Mouse (Mus musculus): ENCODE measurements around the gene Dapp1. TPM values are rescaled to one million over a fixed set of nuclear protein-coding genes. Genes with fewer than 3 reads are reported as not detected.

Dapp1 gene
- polyA plus RNA-seq (2012; fragmentation: generic; extraction: Trizol), result 0.16 TPM

DNA sequence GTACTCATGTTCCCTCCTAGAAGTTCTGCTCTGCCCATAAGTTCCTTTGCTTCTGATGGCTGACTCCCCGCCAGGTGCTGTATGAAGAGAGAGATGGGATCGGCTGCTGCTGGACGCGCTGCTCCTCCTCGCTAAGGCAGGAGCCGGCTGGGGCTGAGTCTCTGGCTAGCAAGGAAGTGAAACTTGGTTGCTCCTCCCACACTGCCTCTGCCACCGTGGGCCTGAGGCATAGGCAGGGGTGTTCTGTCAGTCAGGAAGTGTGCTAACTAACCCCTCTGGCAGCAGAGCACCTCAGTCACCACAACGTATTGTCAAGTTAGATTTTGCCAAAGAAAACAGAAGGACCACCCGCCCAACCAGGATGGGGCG lies at the start of gene Dapp1:
TSS of gene Dapp1 (minus strand) at position 164 of the 369 bp plus-strand sequence.
- Histone ChIP-seq H3K4me3 (no peak within 1 kb of the TSS), H3ac (ENCODE audit: control insufficient read depth, insufficient read length) (no peak within 1 kb of the TSS), H3K27me3 (ENCODE audit: control insufficient read depth, insufficient read depth, insufficient read length) (no peaks in the 10 kb centered on the region), H3K36me3 (ENCODE audit: control insufficient read depth, insufficient read depth) (no peaks in the 10 kb centered on the region), H3K79me2 (ENCODE audit: control insufficient read depth, insufficient read depth) (no peaks in the 10 kb centered on the region), H3K4me2 (ENCODE audit: low read depth) (peak within 1 kb of the TSS; percentile 30)
- TF ChIP-seq MYOG (IDR thresholded peaks at IDR 0.05; ENCODE audit: control insufficient read depth in 1 of 3, insufficient read depth in 1 of 3, insufficient read length in 2 of 3, low read depth in 2 of 3) (no peak), USF1 (IDR thresholded peaks at IDR 0.05; ENCODE audit: low read depth) (no peak), POLR2A (IDR thresholded peaks at IDR 0.05; ENCODE audit: insufficient read length, low read depth) (no peak), MYOD1 (IDR thresholded peaks at IDR 0.05; ENCODE audit: control insufficient read depth in 1 of 3, insufficient read length in 2 of 3, low read depth in 2 of 3) (no peak), MAX (IDR thresholded peaks at IDR 0.05; ENCODE audit: low read depth) (no peak), SRF (IDR thresholded peaks at IDR 0.05; ENCODE audit: control insufficient read depth, insufficient read length, low read depth) (no peak), CEBPB (IDR thresholded peaks at IDR 0.05; ENCODE audit: insufficient read depth, poor library complexity, severe bottlenecking) (no peak), E2F4 (IDR thresholded peaks at IDR 0.05; ENCODE audit: insufficient read depth) (no peak), TCF12 (IDR thresholded peaks at IDR 0.05; ENCODE audit: insufficient read depth, poor library complexity, severe bottlenecking) (no peak), POLR2AphosphoS2 (IDR thresholded peaks at IDR 0.05; ENCODE audit: insufficient read length, low read depth) (no peak), TCF3 (IDR thresholded peaks at IDR 0.05; ENCODE audit: insufficient read length, low read depth) (no peak), REST (IDR thresholded peaks at IDR 0.05; ENCODE audit: insufficient read depth, insufficient read length) (no peak)

DNA sequence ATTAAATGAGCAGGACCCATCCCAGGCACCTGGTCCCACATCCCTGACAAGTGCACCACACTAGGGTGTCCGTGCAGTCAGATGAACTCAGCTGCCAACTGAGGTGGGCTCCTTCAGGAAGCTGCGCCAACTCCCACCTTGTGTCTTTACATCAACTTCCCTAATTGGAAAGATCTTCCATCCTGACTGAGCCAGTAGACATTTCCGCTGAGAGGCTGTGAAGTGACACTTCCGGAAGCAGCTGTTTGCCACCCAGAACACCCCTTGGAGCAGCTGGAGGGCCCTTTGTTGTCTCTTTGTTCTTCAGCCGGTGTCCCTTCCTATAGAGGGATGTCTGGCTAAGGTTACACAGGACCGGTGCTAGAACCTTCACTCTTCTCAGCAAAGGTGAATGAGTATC lies 49.2 kb upstream of the Dapp1 start:
- Histone ChIP-seq H3ac (ENCODE audit: control insufficient read depth, insufficient read length) (no peak overlapping the region), H3K4me2 (ENCODE audit: low read depth) (no peak overlapping the region), H3K27me3 (ENCODE audit: control insufficient read depth, insufficient read depth, insufficient read length) (no peaks in the 10 kb centered on the region), H3K79me2 (ENCODE audit: control insufficient read depth, insufficient read depth) (no peaks in the 10 kb centered on the region), H3K36me3 (ENCODE audit: control insufficient read depth, insufficient read depth) (no peaks in the 10 kb centered on the region), H3K4me3 (no peak overlapping the region)
- TF ChIP-seq USF1 (IDR thresholded peaks at IDR 0.05; ENCODE audit: low read depth), result no peak
- no peak for TF ChIP-seq MAX (IDR thresholded peaks at IDR 0.05; ENCODE audit: low read depth)
- no peak for TF ChIP-seq MYOG (IDR thresholded peaks at IDR 0.05; ENCODE audit: control insufficient read depth in 1 of 3, insufficient read depth in 1 of 3, insufficient read length in 2 of 3, low read depth in 2 of 3)
- TF ChIP-seq POLR2AphosphoS2 (IDR thresholded peaks at IDR 0.05; ENCODE audit: insufficient read length, low read depth), result no peak
- TF ChIP-seq SRF (IDR thresholded peaks at IDR 0.05; ENCODE audit: control insufficient read depth, insufficient read length, low read depth), result no peak
- no peak for TF ChIP-seq TCF3 (IDR thresholded peaks at IDR 0.05; ENCODE audit: insufficient read length, low read depth)
- no peak for TF ChIP-seq TCF12 (IDR thresholded peaks at IDR 0.05; ENCODE audit: insufficient read depth, poor library complexity, severe bottlenecking)
- TF ChIP-seq REST (IDR thresholded peaks at IDR 0.05; ENCODE audit: insufficient read depth, insufficient read length), result no peak
- TF ChIP-seq POLR2A (IDR thresholded peaks at IDR 0.05; ENCODE audit: insufficient read length, low read depth), result no peak

DNA sequence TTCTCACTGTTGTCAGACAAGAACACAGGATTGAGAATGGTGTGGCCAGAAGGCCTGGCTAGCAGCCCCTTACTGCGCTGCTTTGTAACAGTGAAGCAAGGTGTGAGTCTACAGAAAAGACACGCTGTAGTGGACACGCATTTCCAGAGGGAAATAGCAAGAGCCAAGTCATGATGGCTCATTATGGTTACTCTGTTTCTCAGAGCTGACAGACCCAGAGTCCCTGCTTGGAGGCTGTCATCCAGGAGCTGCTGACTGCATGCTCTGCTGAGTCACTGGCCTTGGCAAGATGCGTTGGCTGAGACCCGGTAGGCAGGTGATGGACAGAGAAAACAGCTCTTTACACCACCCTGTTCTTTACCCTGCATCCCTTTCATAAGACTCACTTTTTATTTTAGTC lies 48.0 kb upstream of the Dapp1 start:
- no peaks in the 10 kb centered on the region for H3K36me3 ChIP-seq (ENCODE audit: control insufficient read depth, insufficient read depth)
- H3K4me2 ChIP-seq (ENCODE audit: low read depth), result no peak overlapping the region
- no peaks in the 10 kb centered on the region for H3K79me2 ChIP-seq (ENCODE audit: control insufficient read depth, insufficient read depth)
- H3K4me3 ChIP-seq, result no peak overlapping the region
- no peaks in the 10 kb centered on the region for H3K27me3 ChIP-seq (ENCODE audit: control insufficient read depth, insufficient read depth, insufficient read length)
- no peak for TF ChIP-seq POLR2A (IDR thresholded peaks at IDR 0.05; ENCODE audit: insufficient read length, low read depth)
- no peak for TF ChIP-seq SRF (IDR thresholded peaks at IDR 0.05; ENCODE audit: control insufficient read depth, insufficient read length, low read depth)
- no peak for TF ChIP-seq CEBPB (IDR thresholded peaks at IDR 0.05; ENCODE audit: insufficient read depth, poor library complexity, severe bottlenecking)
- TF ChIP-seq MYOD1 (IDR thresholded peaks at IDR 0.05; ENCODE audit: control insufficient read depth in 1 of 3, insufficient read length in 2 of 3, low read depth in 2 of 3), result peak in 1 of 3 experiments; percentile 32
- no peak overlapping the region for H3ac ChIP-seq (ENCODE audit: control insufficient read depth, insufficient read length)

- Histone ChIP-seq H3K36me3 (ENCODE audit: control insufficient read depth, insufficient read depth) (no peaks in the 10 kb centered on the region), H3K79me2 (ENCODE audit: control insufficient read depth, insufficient read depth) (no peaks in the 10 kb centered on the region), H3ac (ENCODE audit: control insufficient read depth, insufficient read length) (no peak overlapping the region), H3K4me3 (no peak overlapping the region), H3K4me2 (ENCODE audit: low read depth) (no peak overlapping the region), H3K27me3 (ENCODE audit: control insufficient read depth, insufficient read depth, insufficient read length) (no peaks in the 10 kb centered on the region)
- TF ChIP-seq POLR2AphosphoS2 (IDR thresholded peaks at IDR 0.05; ENCODE audit: insufficient read length, low read depth) (no peak), REST (IDR thresholded peaks at IDR 0.05; ENCODE audit: insufficient read depth, insufficient read length) (no peak), MYOG (IDR thresholded peaks at IDR 0.05; ENCODE audit: control insufficient read depth in 1 of 3, insufficient read depth in 1 of 3, insufficient read length in 2 of 3, low read depth in 2 of 3) (no peak), MYOD1 (IDR thresholded peaks at IDR 0.05; ENCODE audit: control insufficient read depth in 1 of 3, insufficient read length in 2 of 3, low read depth in 2 of 3) (no peak), USF1 (IDR thresholded peaks at IDR 0.05; ENCODE audit: low read depth) (no peak), MAX (IDR thresholded peaks at IDR 0.05; ENCODE audit: low read depth) (no peak), POLR2A (IDR thresholded peaks at IDR 0.05; ENCODE audit: insufficient read length, low read depth) (no peak)
Observed at GRCm38 (mm10) chr3:138027575-138028362, 46.4 kb upstream of the Dapp1 start.

DNA sequence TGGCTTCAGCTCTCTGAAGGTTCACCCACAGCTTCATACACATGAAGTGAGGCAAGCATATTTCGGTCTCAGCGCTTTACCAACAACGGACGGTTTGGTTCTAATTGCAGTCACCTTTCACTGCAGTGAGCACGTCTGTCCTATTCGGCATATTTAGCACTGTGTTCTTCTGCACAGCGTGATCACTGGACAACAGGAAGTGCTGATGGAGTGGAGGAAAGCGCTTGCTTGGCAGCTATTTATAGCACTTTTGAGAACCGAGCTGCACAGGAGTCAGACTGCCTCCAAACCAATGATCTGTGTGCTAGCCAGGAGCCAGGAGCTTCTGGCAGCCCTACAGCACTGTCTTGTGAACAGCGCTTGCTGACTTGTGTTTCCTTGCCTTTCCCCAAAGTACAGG lies 44.9 kb upstream of the Dapp1 start:
- H3K4me2 ChIP-seq (ENCODE audit: low read depth), result no peak overlapping the region
- no peak for TF ChIP-seq MYOD1 (IDR thresholded peaks at IDR 0.05; ENCODE audit: control insufficient read depth in 1 of 3, insufficient read length in 2 of 3, low read depth in 2 of 3)
- no peak for TF ChIP-seq TCF3 (IDR thresholded peaks at IDR 0.05; ENCODE audit: insufficient read length, low read depth)
- no peak for TF ChIP-seq USF1 (IDR thresholded peaks at IDR 0.05; ENCODE audit: low read depth)
- no peak for TF ChIP-seq POLR2AphosphoS2 (IDR thresholded peaks at IDR 0.05; ENCODE audit: insufficient read length, low read depth)
- no peak for TF ChIP-seq REST (IDR thresholded peaks at IDR 0.05; ENCODE audit: insufficient read depth, insufficient read length)
- no peak for TF ChIP-seq POLR2A (IDR thresholded peaks at IDR 0.05; ENCODE audit: insufficient read length, low read depth)
- no peak for TF ChIP-seq MAX (IDR thresholded peaks at IDR 0.05; ENCODE audit: low read depth)
- no peak for TF ChIP-seq CEBPB (IDR thresholded peaks at IDR 0.05; ENCODE audit: insufficient read depth, poor library complexity, severe bottlenecking)
- TF ChIP-seq TCF12 (IDR thresholded peaks at IDR 0.05; ENCODE audit: insufficient read depth, poor library complexity, severe bottlenecking), result no peak
- TF ChIP-seq MYOG (IDR thresholded peaks at IDR 0.05; ENCODE audit: control insufficient read depth in 1 of 3, insufficient read depth in 1 of 3, insufficient read length in 2 of 3, low read depth in 2 of 3), result no peak
- TF ChIP-seq SRF (IDR thresholded peaks at IDR 0.05; ENCODE audit: control insufficient read depth, insufficient read length, low read depth), result no peak
- no peak for TF ChIP-seq E2F4 (IDR thresholded peaks at IDR 0.05; ENCODE audit: insufficient read depth)
- no peaks in the 10 kb centered on the region for H3K27me3 ChIP-seq (ENCODE audit: control insufficient read depth, insufficient read depth, insufficient read length)
- no peaks in the 10 kb centered on the region for H3K36me3 ChIP-seq (ENCODE audit: control insufficient read depth, insufficient read depth)
- H3K4me3 ChIP-seq, result no peak overlapping the region
- no peaks in the 10 kb centered on the region for H3K79me2 ChIP-seq (ENCODE audit: control insufficient read depth, insufficient read depth)
- no peak overlapping the region for H3ac ChIP-seq (ENCODE audit: control insufficient read depth, insufficient read length)

Measured in myocyte (in vitro differentiated cells).